Mouse (Mus musculus) liver, adult 2 months (tissue): ENCODE measurements around the gene Ssbp4. TPM values are rescaled to one million over a fixed set of nuclear protein-coding genes. Genes with fewer than 3 reads are reported as not detected.

Experiments
- DNase-seq: peaks from one replicate; pipeline ENCODE4 v3.0.0-alpha.2; 2011; ENCODE audit warnings: low read depth, low spot score; ENCODE audit errors: extremely low read depth
- H3K27ac ChIP-seq: fragments of 200-500 bp; replicated peaks from 2 replicates; pipeline ENCODE4 v1.5.1; 2012; ENCODE audit warnings: low read depth, mild to moderate bottlenecking, control low read depth, inconsistent platforms, low read length; ENCODE audit not compliant: insufficient read depth
- H3K27me3 ChIP-seq: fragments of 200-500 bp; 2 replicates; pipeline ENCODE4 v1.6.1; 2012; ENCODE audit warnings: mild to moderate bottlenecking, moderate library complexity, low read length, inconsistent platforms; ENCODE audit not compliant: control insufficient read depth, insufficient read depth
- H3K36me3 ChIP-seq: fragments of 200-500 bp; 2 replicates; pipeline ENCODE4 v1.6.1; 2012; ENCODE audit warnings: low read length, inconsistent platforms; ENCODE audit not compliant: control insufficient read depth, insufficient read depth
- H3K4me1 ChIP-seq: fragments of 200-500 bp; 2 replicates; pipeline ENCODE4 v1.6.1; 2011; ENCODE audit warnings: low read length; ENCODE audit not compliant: control insufficient read depth, insufficient read depth
- H3K4me3 ChIP-seq: fragments of 200-500 bp; 2 replicates; pipeline ENCODE4 v1.5.1; 2011; ENCODE audit warnings: low read depth, mild to moderate bottlenecking, control low read depth, low read length, moderate library complexity; ENCODE audit not compliant: insufficient read depth
- H3K79me2 ChIP-seq: fragments of 200-500 bp; 2 replicates; pipeline ENCODE4 v1.6.1; 2012; ENCODE audit warnings: inconsistent platforms, mild to moderate bottlenecking, low read length, moderate library complexity; ENCODE audit not compliant: control insufficient read depth, insufficient read depth
- H3K9ac ChIP-seq: fragments of 200-500 bp; 2 replicates; pipeline ENCODE4 v1.6.1; 2012; ENCODE audit warnings: low read depth, mild to moderate bottlenecking, control low read depth, inconsistent platforms, low read length
- CTCF ChIP-seq: fragments of 200-500 bp; IDR thresholded peaks from 2 replicates; pipeline ENCODE4 v1.5.1; 2011; ENCODE audit warnings: low read depth, low read length, control low read depth
- POLR2A ChIP-seq: fragments of 200-500 bp; IDR thresholded peaks from 2 replicates; pipeline ENCODE4 v1.6.1; 2011; ENCODE audit warnings: low read length, control low read depth; ENCODE audit not compliant: insufficient read depth; ENCODE audit errors: extremely low read depth
- WGBS: fragments of 180-500 bp; shearing (Covaris S2); methylation state at CpG from one replicate; pipeline ENCODE4 v1.1.7; 2018; 5-methylcytosine and 5-hydroxymethylcytosine counted together
- polyA plus RNA-seq: library from polyadenylated mRNA; depleted of rRNA; stranded (reverse); fragments of >200 nt; gene quantifications from 2 replicates; pipeline ENCODE4 v1.2.3, GENCODE M21; 2012
- total RNA-seq: library from RNA; depleted of rRNA; stranded (reverse); fragments of >200 nt; gene quantifications from 2 replicates; pipeline ENCODE4 v1.2.3, GENCODE M21; 2014

Ssbp4 gene
- total and polyA plus RNA-seq, 2 experiments = 2.3 to 16.4 TPM

DNA sequence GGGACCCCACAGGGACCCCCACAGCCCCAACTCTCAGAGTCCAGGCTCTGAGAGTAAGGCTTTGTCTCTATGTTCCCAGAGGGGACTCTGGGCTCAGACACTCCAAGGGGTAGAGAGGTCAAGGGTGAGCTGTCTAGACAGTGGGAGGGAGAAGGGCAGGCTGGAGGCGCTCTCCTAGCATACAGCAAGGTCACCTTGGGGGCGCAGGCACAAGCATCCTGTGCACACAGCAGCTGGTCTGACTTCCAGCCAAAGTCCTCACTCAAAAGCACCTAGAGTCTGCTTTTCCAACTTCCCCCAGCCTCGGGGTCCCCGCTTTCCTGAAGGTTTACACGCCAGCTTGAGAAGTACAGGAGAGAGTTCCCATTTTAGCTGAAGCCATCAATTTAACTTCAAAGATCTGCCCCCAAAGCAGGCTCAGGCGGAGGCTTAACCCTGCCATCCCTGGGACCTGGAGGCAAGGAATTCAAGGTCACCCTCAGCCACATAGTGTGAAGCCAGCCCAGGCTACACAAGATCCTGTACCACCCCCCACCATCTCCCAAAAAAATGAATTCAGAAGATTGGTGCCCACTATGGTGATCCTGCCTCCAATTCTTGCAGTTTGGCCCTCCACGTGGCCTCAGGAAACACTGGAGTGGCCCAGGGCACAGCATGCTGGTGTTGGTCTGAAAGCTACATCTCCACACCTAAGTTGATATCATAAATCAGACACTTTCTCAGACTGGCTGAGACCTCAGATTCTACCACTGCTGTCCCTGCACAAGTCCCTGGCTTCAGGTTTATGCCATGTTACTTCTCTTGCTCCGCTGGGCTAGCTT lies 38.9 kb upstream of the Ssbp4 start:
- Histone ChIP-seq H3K79me2 (peaks cover 6% of the 10 kb centered on the region; the same call in 1 of the 2 replicates), H3K27ac (peak overlapping the region; percentile 92), H3K9ac (peak overlapping the region; percentile 42), H3K27me3 (no peaks in the 10 kb centered on the region), H3K4me3 (no peak overlapping the region), H3K4me1 (peaks cover 41% of the 10 kb centered on the region), H3K36me3 (peaks cover 20% of the 10 kb centered on the region)
- no peak for TF ChIP-seq CTCF
- TF ChIP-seq POLR2A = 0 out of 2 replicates have a peak, but pooled peaks have one; percentile 13
- WGBS = 23% methylated on average over 8 of the region's 8 CpGs
- peak; percentile 50 for DNase-seq

DNA sequence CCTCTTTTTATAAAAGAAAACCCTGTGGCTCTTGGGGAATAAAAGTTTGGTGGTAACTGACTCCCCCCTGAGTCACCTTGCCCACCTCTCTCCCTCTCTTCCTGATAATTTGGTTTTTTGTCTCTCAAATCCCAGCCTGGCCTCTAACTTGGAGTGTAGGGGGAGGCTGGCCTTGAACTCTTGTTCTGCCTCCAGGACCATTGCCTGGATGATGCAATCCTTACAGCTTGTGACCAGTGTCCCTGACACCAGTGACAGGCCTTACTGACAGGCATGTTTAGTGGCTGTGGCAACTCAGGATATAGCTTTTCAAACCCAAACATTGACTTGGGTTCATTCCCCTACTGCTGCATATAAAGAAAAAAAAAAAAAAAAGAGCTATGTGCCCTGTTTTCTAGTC lies 38.1 kb upstream of the Ssbp4 start:
- TF ChIP-seq CTCF (no peak), POLR2A (no peak)
- Histone ChIP-seq H3K4me1 (peaks cover 41% of the 10 kb centered on the region), H3K9ac (0 out of 2 replicates have a peak overlapping the region, but pooled peaks have one; percentile 19), H3K79me2 (no peaks in the 10 kb centered on the region), H3K4me3 (no peak overlapping the region), H3K27ac (peak overlapping the region; percentile 92), H3K27me3 (no peaks in the 10 kb centered on the region), H3K36me3 (peaks cover 13% of the 10 kb centered on the region; the same call in 1 of the 2 replicates)
- peak; percentile 93 for DNase-seq

DNA sequence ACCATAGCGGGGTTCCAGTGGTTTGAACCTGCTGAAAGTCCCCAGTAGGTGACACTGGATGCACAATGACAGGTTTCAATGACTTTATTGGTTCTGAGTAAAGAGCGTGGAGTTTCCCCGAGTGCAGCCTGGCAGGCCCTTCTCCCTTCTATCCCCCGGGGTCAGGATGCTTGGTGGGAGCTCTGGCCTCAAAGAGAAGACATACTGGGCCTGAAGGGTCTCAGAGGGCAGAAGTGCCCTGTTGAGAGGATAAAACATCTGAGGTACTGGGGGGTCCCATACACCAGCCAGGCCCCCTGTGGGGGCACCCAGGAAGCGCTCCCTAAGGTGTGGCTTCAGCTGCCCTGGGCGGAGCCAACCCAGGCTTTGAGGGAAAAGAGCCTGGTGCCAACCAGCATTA lies 37.7 kb upstream of the Ssbp4 start:
- peak overlapping the region; percentile 19; the same call in 1 of the 2 replicates for H3K9ac ChIP-seq
- DNase-seq = no peak
- H3K79me2 ChIP-seq = no peaks in the 10 kb centered on the region
- WGBS = 49% methylated on average over 6 of the region's 6 CpGs
- no peaks in the 10 kb centered on the region for H3K27me3 ChIP-seq
- H3K36me3 ChIP-seq = peaks cover 11% of the 10 kb centered on the region; the same call in 1 of the 2 replicates
- peaks cover 41% of the 10 kb centered on the region for H3K4me1 ChIP-seq
- peak overlapping the region; percentile 92 for H3K27ac ChIP-seq
- TF ChIP-seq CTCF = no peak
- no peak for TF ChIP-seq POLR2A
- no peak overlapping the region for H3K4me3 ChIP-seq

DNA sequence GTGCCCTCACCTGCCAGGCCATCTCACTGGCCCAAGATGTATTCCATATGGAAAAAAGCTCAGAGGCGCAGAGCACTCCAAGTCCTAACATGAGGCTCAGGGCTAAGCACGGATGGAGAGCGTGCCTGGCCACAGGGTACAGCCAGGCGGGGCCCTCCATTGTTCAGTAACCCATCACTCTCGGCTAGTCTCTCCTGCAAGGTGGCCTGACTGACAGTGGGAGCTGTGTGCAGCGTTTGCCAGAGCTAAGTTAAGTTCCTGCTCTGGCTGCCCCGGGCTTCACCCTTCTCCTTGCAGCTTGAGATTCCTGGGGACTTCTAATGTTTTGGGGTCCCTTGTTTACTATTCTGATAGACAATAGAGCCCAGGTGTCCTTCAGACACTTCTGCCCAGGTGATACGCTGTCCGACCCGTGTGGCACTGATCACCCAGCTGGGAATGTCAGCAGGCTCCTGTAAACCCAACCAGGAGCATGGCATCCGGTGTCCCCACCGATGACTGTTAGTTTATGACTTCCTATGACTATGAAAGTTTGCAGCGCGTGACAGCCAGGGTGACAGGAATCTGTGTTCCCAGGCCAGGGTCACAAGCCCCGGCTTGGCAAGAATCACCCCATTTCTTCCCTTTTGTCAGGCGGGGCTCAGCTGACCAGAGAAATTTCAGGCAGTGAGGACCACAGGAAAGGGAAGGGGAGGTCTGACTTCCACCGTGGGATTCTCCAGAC lies 37.0 kb upstream of the Ssbp4 start:
- peaks cover 41% of the 10 kb centered on the region for H3K4me1 ChIP-seq
- no peak overlapping the region for H3K4me3 ChIP-seq
- peak overlapping the region; percentile 92 for H3K27ac ChIP-seq
- H3K27me3 ChIP-seq = no peaks in the 10 kb centered on the region
- DNase-seq = peak; percentile 70
- peak overlapping the region; percentile 14 for H3K9ac ChIP-seq
- TF ChIP-seq CTCF (no peak), POLR2A (no peak)
- peaks cover 8% of the 10 kb centered on the region; the same call in 1 of the 2 replicates for H3K36me3 ChIP-seq
- H3K79me2 ChIP-seq = no peaks in the 10 kb centered on the region
- 42% methylated on average over 17 of the region's 17 CpGs for WGBS

DNA sequence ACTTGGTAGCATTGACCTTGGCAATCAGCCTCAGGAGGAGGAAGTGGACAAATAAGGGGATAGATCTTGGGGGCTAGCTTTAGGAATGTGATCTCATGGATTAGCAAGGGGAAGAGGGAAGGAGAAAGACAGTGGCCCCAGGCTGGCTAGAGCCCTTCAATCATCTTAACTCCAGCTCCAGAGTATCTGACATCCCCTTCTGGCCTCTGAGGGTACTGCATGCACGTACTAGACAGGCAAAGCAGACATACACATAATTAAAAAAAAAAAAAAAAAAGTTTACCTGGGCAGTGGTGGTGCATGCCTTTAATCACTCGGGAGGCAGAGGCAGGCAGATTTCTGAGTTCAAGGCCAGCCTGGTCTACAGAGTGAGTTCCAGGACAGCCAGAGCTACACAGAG lies 35.4 kb upstream of the Ssbp4 start:
- no peak for DNase-seq
- Histone ChIP-seq H3K79me2 (no peaks in the 10 kb centered on the region), H3K4me3 (no peak overlapping the region), H3K27ac (no peak overlapping the region), H3K9ac (no peak overlapping the region), H3K27me3 (no peaks in the 10 kb centered on the region), H3K4me1 (peaks cover 35% of the 10 kb centered on the region), H3K36me3 (no peaks in the 10 kb centered on the region)
- 92% methylated on average over 2 of the region's 2 CpGs for WGBS
- TF ChIP-seq CTCF (no peak), POLR2A (no peak)

DNA sequence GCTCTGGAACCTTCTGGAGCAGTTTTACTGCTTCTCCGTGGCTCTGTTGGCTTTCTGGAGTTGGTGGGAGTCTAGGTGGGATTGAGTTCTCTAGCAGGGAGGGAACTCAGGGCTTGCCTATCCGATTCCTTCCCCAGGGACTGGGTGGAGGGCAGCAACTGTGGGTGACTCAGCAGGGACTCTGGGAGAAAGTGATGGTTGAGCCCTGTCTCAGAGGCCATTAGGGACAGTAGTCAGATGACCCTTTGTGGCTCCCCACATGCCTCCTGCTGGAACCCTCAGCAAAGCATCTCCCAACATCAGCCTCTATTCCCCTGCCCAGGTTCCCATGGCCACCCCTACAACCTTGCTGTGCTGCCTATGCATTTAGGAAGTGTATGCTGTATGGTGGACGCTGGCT lies 34.3 kb upstream of the Ssbp4 start:
- TF ChIP-seq POLR2A (no peak), CTCF (no peak)
- 87% methylated on average over 3 of the region's 3 CpGs for WGBS
- H3K27me3 ChIP-seq = no peaks in the 10 kb centered on the region

More for the DNA sequence above, 34.3 kb upstream of the Ssbp4 start:
- Histone ChIP-seq H3K4me1 (peaks cover 28% of the 10 kb centered on the region), H3K27ac (no peak overlapping the region), H3K36me3 (no peaks in the 10 kb centered on the region), H3K4me3 (no peak overlapping the region), H3K9ac (no peak overlapping the region), H3K79me2 (no peaks in the 10 kb centered on the region)
- DNase-seq = no peak
